Mouse (Mus musculus) liver, embryonic 14.5 days (tissue): ENCODE data around the gene Ppp1r32.

Experiments used
- CTCF ChIP-seq: IDR thresholded peaks from 2 replicates; pipeline ENCODE4 v1.5.1; 2016; ENCODE audit warnings: antibody characterized with exemption, low read depth, control low read depth
- EP300 ChIP-seq: IDR thresholded peaks from 2 replicates; pipeline ENCODE4 v1.6.1; 2016; ENCODE audit warnings: antibody characterized with exemption, low read depth

GRCm38 (mm10) chr19:10520355-10520754 lies 37.6 kb upstream of the Ppp1r32 start:
- TF ChIP-seq CTCF (peak; percentile 60), EP300 (no peak)
